Mouse (Mus musculus) ES-Bruce4 (cell line): ENCODE data around the gene Rps6ka2.

Experiments used
- CTCF ChIP-seq: IDR thresholded peaks from one replicate; pipeline ENCODE4 v1.8.1; 2011; ENCODE audit warnings: low read depth, low read length
- EP300 ChIP-seq: IDR thresholded peaks from 2 replicates; pipeline ENCODE4 v1.6.1; 2011; ENCODE audit warnings: low read depth, low read length; ENCODE audit not compliant: insufficient read depth
- POLR2A ChIP-seq: IDR thresholded peaks from one replicate; pipeline ENCODE4 v1.8.1; 2011; ENCODE audit warnings: low read length; ENCODE audit not compliant: insufficient read depth

DNA sequence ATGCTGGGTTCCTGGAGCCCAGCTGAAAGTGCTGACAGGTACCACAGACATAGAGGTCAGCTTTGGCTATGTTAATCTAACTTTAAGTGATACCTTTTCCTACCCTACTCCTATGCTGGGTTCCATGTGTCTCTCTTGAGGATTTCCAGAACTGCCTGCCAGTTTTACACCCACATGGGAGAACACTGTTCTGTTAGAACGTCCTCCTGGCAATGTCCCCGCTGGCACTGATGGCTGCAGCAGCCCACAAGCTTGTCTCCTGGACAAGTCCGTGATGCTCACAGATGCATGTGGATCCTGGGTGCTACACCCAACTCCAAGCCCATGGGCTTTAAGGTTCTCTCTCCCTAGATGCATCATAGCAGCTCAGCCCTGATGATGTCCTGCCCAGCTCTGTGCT lies 44.1 kb downstream of the Rps6ka2 start:
- no peak for TF ChIP-seq CTCF
- TF ChIP-seq POLR2A, result no peak
- TF ChIP-seq EP300, result no peak
